Mouse (Mus musculus) T-helper 1 cell (primary cell): ENCODE results near the gene Amd1.

ENCODE experiments used
- in situ Hi-C: fragments of 300-600 bp; cut with MboI, MseI; formaldehyde crosslinking; loops from one replicate; pipeline ENCODE4 v1.15.1; 2025; ENCODE audit warnings: high pct_unique_total_duplicates

Gene Amd1

DNA sequence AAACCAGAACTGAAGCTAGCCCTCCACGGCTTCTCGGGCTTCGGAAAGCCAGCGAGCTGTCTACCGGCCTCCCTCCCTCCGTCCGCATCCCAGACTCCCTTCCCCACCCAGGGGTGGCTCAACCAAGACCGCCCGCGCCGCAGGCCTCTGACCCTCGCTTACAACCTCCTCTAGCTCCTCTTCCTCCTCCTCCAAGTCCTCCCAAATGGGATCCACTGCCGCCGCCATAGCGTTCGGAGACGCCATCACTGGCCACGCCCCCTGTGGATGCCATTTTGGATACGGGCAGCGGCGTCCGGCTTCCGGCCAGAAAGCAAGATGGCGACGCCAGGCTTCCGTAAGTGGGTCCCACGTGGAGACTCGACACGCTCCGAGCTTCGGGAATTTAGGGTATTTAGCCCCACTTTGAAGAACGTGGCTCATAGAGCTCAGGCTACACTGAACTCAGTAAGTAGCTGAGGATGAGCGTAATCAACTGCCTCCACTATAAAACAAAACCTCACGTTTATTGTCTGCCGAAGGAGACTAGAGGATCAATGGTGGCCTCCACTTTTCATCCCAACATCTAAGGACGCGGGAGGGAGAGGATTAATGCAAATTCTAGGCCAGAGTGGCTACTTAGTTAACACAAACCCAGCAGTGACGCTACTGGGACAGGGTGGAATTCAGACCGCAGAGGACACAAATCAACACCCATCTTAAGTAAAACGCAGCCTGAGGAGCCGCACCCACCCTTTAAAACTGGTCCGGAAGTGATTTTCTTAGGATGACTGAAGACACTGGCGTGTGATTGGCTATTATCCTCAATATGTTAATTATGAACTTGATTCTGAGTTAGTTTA is 44.4 kb downstream of the Amd1 start, which contains the start of gene Gtf3c6:
Gene Gtf3c6 (minus strand): TSS at position 695 of the 842 bp plus-strand sequence.
- in situ Hi-C loops = loop anchor here (5.0 kb wide), 2 partner anchors 40 to 270 kb away; no protein-coding TSS in a partner anchor

DNA sequence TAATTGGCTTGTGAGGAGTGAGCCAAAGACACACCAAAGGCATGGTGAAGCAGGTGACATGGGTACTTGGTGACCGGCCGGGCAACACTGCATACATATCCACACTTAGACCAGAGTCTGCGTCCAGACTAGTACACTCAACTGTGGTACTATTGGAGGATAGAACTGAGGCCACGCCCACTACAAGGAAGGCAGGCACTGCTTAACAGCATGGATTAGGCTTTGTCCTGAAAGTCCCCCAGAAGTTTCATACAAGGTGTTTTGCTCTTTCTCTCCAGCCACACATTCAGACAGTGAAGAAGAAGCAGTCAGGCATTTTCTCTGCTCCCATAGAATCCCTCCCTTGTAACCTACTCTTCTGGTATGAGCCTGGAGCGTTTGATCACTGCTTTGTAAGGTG is 45.3 kb downstream of the Amd1 start:
- in situ Hi-C loops = loop anchor here (5.0 kb wide), 2 partner anchors 41 to 271 kb away; no protein-coding TSS in a partner anchor

DNA sequence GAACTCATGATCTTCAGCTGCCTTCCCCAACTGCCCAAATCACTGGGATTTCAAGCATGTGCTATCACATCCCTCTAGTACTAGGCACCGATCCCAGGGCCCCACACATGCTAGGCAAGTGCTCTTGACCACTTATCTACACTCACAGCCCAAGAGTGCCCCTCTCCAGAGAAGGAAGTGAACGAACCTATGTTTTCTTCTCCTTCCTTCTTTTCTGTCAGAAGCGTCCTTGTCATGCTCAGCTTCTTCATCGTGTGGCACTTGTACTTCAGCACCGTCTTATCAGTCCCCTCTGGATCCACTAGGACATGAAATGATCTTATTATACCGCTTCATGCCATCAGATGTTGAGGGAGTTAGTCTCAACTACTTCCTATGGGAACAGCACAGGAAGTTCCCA is 51.0 kb downstream of the Amd1 start:
- in situ Hi-C loops = no loop called here

DNA sequence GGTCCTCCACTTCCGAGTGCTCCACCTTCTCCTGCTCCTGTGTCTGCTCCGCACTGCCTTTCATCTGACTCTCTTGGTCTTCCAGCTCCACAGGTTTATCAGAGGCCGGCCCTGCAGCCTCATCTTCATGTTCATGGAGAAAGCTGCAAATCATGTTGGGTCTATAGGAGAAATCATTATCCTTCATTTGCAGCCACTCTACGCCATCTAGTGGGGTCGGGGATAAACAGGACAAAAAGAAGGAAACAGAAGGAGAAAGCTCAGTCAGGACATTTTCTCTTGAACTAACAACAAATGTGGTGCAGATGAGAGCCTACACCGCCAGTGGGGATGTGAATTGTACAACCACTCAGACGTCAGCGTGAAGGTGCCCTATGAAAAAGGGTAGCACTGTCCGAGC is 52.4 kb downstream of the Amd1 start:
- in situ Hi-C loops = no loop called here

DNA sequence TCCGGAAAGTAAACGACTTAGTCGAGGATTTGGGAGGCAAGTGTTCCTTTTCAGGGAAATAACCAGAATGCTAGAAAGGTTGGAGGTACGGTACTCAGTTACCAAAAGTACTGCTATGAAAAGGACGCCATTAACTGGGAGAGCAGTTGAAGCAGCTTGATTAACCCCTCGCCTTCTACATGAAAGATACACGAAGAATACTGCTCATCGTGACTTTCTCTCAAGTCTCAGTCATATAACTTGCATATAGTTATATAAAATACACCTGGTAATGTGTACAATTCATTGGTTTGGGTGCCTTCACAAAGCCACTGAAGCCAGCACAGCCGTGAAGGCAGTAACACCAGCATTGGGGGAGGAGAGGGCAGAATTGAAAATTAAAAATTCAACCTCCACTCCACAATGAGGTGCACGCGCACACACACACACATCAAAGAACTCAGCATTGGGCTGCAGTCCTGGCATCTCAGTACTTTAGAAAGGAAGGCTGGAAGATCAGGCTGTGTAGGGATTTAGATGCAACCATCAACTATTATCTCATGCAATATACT is 54.7 kb downstream of the Amd1 start:
- in situ Hi-C loops = no loop called here

DNA sequence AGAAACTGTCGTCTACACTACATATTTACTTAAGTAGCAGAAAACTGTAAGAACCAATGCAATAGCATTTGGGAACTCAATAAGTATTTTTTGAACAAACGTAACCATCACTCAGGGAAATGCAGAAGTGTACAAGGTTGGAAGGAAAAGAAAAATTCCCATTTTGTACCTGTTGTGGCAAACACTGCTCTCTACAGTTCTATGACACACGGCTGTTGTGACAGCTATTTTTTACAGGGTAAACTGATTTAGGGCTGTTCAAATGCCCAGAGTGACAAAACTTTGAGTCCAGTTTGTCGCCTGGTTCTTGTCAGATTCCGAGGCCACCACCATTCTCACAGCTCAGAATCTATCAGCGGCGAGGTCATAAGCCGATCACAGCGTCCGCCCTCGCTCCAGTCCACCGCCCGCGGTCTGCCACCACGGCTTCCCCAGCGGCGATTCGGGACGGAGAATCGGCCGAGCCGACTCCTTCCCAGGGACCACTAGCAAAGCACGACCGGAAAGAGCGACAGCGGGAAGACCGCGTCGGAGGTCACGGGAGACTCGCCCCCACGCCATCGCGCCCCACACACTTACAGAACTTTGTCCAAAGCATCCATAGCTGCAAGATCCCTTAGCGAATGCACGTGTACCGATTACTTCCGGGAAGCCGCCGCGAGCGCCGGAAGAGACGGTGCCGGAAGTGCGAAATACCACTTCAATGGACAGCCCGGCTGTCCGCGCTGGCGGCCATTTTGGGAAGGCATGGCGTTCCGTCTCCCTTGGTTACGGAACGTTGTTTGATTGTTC is 55.4 kb downstream of the Amd1 start, which contains the start of gene Rpf2:
Gene Rpf2 (minus strand): TSS at position 663 of the 792 bp plus-strand sequence.
- in situ Hi-C loops = no loop called here

DNA sequence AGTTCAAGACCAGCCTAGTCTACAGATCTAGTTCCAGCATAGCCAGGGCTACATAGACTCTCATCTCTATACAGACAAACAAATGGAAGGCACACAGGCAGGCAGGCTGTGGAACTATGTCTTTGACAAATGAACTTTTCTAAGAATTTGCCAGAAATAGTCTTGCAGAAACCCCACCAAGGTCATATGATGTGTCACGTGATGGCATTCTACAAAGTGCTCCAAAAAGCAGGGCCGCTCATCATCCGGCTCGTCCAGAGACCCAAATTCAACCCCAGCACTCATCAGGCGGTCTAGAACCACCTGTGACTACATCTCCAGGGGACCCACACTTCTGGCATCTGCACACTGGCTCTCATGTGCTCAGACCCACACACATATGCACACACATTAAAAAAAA is 64.2 kb downstream of the Amd1 start:
- in situ Hi-C loops = no loop called here
